Comparison of ENCODE assay signal across 26 mouse cellular contexts in genomic region chr13:63080191-63080590, GRCm38 (mm10).
"Had no signal": no experiment of that assay in that cellular context is flagged by ENCODE, and none has a peak within 500 bp of the region (broad histone marks: within the 10 kb centered on the region; RNA-seq: fewer than 3 reads in every experiment).

No protein-coding gene starts in this region.

- ATAC-seq: liver, embryonic 12.5 days; midbrain, embryonic 13.5 days; midbrain, embryonic 16.5 days had no signal

- H3K9me3 ChIP-seq: kidney, embryonic 15.5 days; limb, embryonic 10.5 days; limb, embryonic 13.5 days; liver, embryonic 12.5 days; liver, embryonic 15.5 days; lung, embryonic 15.5 days; midbrain, embryonic 13.5 days; neural tube, embryonic 13.5 days; stomach, embryonic 15.5 days had no signal

- H3K4me2 ChIP-seq: kidney, embryonic 15.5 days; limb, embryonic 13.5 days; liver, embryonic 12.5 days; liver, embryonic 15.5 days; lung, embryonic 15.5 days; midbrain, embryonic 13.5 days; neural tube, embryonic 13.5 days; stomach, embryonic 15.5 days had no signal

- H3K9ac ChIP-seq: kidney, embryonic 15.5 days; limb, embryonic 13.5 days; liver, embryonic 12.5 days; liver, embryonic 15.5 days; lung, embryonic 15.5 days; midbrain, embryonic 13.5 days; neural tube, embryonic 13.5 days; stomach, embryonic 15.5 days had no signal

- H3K4me3 ChIP-seq: kidney, embryonic 15.5 days; layer of hippocampus, adult 2 months; left cerebral cortex, adult 2 months; limb, embryonic 10.5 days; limb, embryonic 13.5 days; liver, embryonic 12.5 days; liver, embryonic 15.5 days; lung, embryonic 15.5 days; megakaryocyte, embryonic 14.5 days; midbrain, embryonic 10.5 days; midbrain, embryonic 13.5 days; myocyte; neural tube, embryonic 13.5 days; stomach, embryonic 15.5 days had no signal

- H3K4me1 ChIP-seq: kidney, embryonic 15.5 days; liver, embryonic 12.5 days; liver, embryonic 15.5 days; lung, embryonic 15.5 days; megakaryocyte, embryonic 14.5 days; midbrain, embryonic 13.5 days; neural tube, embryonic 13.5 days; stomach, embryonic 15.5 days had no signal

- H3K27ac ChIP-seq: kidney, embryonic 15.5 days; layer of hippocampus, adult 2 months; left cerebral cortex, adult 2 months; limb, embryonic 10.5 days; liver, embryonic 12.5 days; liver, embryonic 15.5 days; lung, embryonic 15.5 days; midbrain, embryonic 10.5 days; midbrain, embryonic 13.5 days; neural tube, embryonic 13.5 days; stomach, embryonic 15.5 days had no signal

- DNase-seq: kidney, adult 8-10 months; kidney, postnatal 25 days; layer of hippocampus, postnatal 36 days; liver; lung, adult 18-20 months; lung, postnatal 10 days; lung, postnatal 36 days; retina, postnatal 1 day; right cerebral cortex, postnatal 25 days; spleen, adult 18-20 months; thymus, postnatal 36 days had no signal

- H3K27me3 ChIP-seq: kidney, embryonic 15.5 days; limb, embryonic 13.5 days; liver, embryonic 12.5 days; liver, embryonic 15.5 days; lung, embryonic 15.5 days; midbrain, embryonic 13.5 days; neural tube, embryonic 13.5 days; stomach, embryonic 15.5 days had no signal

- H3K36me3 ChIP-seq: kidney, embryonic 15.5 days; limb, embryonic 10.5 days; limb, embryonic 13.5 days; liver, embryonic 12.5 days; liver, embryonic 15.5 days; lung, embryonic 15.5 days; midbrain, embryonic 10.5 days; midbrain, embryonic 13.5 days; neural tube, embryonic 13.5 days; stomach, embryonic 15.5 days had no signal
